Mouse (Mus musculus): Measurements from ENCODE around the gene Mrps18a.

Mrps18a gene

DNA sequence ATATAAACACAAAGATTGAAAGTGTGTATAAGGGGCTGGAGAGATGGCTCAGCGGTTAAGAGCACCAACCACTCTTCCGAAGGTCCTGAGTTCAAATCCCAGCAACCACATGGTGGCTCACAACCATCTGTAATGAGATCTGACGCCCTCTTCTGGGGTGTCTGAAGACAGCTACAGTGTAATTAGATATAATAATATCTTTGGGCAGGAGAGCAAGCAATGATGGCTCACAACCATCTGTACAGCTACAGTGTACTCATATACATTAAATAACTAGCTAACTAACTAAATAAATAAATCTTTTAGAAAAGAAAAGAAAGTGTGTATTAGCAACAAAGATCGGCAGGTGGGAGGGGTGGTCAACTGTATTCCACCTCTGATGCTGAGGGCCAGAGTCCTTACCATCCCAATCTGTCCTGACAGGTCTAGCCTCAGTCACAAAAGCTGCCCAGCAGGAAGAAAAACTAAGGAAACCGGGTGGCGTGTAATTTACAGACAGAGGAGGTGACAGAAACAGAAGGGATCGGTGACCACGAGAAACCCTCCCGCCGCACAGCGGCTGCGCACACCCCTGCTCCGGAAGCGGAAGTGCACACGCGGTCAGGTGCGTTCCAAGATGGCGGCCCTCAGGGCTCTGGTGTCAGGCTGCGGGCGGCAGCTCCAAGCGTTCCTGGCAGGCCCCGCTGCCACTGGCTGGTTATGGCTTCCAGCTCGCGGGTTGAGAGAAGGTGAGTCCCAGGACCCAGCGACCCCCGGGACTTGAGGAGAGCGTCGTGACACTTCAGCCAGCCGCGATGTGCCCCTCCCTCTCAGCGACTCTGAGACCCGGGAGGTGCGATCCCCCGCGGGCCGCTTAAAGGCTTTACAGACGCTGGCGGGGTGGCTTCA is at the start of gene Mrps18a:
TSS of gene Mrps18a (plus strand) at position 585 of the 888 bp plus-strand sequence.
- DNase-seq (ENCODE audit: low spot score in 2 of 2): peak; percentile 66 to 74

DNA sequence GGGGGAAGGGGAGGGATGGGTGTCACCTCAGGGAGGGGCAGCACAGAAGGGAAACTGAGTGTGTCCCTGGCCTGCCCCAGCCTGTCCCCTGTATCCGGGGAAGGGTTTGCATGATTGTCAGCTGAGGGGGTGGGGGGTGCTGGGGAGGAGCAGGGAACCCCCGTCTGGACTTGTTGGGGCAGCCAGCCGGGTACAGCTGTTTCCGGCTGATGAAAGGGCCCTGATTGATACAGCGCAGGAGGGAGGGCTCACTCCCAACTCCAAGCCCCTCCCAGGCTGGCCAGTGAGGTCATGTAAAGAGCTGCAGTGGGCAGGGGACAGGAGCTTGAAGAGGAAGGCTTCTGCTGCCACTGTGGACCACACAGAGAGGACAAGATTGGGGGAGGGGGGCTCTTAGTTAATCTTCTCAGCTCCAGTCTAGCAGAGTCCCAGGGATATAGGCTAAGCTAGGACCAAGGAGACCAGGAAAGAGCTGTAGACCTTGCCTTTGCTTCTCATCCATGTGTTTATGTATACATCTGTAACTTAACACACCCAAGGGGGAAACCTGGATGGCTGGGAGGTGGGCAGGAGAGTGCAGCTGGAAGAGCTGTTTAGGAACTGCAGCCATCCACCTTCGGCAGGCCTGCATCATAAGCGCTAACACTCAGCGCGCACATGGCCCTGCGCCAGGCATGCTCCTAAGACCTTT is 47.4 kb upstream of the Mrps18a start:
- DNase-seq (ENCODE audit: low spot score in 2 of 2): no peak

DNA sequence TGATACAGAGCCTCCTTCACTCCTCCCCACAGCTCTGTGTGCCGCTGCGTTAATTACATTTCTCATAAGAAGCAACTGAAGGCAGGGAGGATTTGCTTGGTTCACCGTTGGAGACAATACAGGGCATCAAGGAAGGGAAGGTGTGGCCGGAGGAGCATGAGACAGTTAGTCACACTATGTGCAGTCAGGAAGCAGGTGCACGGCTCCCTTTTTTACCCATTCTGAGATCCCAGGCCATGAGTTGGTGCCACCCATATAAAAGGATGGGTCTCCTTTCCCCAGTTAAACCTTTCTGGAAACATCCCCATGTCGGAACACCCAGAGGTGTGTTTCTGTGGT is 46.8 kb upstream of the Mrps18a start:
- no peak for DNase-seq (ENCODE audit: low spot score in 2 of 2)

DNA sequence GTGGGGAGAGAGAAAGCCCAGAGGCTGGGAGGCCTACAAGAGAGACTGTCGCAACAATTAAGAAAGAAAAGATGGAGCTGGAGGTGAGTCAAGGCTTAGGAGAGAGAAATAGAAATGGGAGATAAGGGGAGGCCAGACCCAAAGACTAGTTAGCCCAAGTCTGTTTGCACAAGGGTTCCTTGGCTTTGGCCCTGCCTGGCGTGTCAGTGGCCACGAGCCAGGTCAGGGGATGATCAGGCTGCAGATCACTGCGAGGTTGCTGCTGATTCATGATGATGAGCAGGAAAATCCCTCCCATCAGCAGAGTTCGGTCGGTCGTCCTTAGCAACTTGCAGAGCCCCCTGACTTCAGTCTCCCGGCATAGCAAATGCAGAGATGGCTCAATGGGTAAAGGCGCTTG is 40.7 kb upstream of the Mrps18a start:
- no peak for DNase-seq (ENCODE audit: low spot score in 2 of 2)

DNA sequence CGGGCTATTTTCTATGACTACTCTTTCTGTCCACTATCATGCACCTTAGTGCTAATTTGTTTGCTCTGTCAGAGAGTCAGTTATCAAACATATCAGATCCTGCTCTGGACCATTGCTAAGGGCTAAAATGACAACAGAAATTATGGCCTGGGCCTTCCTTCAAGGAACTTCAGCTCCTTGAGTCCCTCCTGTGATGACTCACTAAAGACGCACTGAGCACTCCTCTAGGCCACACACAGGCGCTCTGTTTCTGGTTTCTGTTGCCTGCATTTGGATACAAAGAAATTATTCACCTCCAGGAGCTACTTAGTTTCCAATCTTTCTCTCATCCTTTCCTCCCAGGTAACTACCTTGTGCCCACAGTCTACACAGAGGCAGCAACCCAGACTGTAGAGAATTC is 39.3 kb upstream of the Mrps18a start:
- no peak for DNase-seq (ENCODE audit: low spot score in 2 of 2)

DNA sequence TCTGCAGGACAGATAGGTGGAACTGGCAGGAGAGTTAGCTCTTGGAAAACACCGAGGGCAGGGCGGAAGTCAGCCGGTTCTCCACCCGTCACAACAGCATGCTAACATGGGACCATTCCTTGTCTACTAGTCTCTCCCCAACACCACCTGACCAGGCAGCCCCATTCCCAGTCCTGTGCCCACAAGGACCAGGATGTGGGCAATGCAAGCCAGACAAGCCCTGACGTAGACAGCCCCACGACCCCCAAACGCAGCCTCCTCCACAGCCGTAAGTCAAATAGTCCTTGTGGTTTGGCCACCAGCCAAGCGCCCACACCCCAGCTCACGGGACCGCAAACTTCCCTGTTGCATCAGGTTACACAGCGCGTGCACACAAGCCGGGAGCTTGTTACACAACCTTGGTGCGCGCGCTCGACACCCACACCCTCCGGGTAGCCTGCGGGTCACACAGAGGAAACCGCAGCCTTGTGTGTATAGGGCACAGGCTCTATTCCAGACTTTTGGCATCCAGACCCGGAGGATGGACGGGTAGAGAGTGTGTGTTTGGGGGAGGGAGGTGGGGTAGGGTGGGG is 37.0 kb upstream of the Mrps18a start:
- no peak for DNase-seq (ENCODE audit: low spot score in 2 of 2)

DNA sequence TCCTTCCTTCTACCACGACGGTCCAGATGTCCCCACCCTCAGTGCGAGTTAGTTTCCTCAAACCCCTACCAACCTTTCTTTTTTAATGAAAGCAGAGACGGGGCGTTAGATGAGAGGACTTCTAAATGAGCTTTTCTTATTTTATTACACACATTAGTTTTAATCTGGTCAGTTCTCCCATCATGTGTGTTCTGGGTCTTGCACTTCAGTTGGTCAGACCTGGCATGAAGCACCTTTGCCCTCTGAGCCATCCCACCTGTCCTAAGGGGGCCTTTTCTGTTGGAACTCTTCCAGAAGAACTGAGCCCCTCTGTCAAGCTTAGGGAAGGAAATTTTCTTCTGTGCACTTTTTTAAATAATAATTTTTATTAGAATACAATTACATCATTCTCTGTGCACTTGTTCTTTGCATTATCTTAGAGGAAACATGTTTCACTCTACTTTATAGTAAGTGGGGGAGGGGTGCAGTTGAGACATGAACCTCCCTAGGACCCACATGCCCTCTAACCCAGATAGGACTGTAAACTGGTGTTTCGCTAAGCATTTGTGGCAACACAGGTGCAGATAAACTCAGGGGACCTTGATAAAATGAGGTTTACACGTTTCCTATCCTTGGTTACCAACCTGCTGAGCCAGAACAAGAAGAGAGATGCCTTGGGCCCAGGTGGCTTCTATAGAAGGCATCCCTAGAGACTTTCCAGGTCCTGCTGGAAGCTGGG is 36.2 kb upstream of the Mrps18a start:
- DNase-seq (ENCODE audit: low spot score in 2 of 2): no peak

DNA sequence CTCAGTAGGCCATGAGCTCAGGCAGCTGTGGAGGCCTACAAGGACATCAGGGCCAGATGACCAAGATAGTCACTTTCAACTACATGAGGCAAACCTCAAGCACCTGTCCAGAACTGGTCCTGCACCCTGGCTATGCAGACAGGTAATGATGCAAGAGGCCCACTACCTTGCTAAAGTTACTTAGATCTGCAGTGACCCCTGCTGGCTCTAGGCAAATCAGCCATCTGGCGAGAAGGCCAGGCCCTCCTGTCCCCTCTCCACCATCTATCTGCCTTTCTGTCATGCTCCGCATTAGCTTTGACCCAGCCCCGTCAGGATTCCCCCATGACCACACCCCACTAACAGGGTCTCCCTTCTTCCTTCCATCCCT is 35.7 kb upstream of the Mrps18a start:
- no peak for DNase-seq (ENCODE audit: low spot score in 2 of 2)

DNA sequence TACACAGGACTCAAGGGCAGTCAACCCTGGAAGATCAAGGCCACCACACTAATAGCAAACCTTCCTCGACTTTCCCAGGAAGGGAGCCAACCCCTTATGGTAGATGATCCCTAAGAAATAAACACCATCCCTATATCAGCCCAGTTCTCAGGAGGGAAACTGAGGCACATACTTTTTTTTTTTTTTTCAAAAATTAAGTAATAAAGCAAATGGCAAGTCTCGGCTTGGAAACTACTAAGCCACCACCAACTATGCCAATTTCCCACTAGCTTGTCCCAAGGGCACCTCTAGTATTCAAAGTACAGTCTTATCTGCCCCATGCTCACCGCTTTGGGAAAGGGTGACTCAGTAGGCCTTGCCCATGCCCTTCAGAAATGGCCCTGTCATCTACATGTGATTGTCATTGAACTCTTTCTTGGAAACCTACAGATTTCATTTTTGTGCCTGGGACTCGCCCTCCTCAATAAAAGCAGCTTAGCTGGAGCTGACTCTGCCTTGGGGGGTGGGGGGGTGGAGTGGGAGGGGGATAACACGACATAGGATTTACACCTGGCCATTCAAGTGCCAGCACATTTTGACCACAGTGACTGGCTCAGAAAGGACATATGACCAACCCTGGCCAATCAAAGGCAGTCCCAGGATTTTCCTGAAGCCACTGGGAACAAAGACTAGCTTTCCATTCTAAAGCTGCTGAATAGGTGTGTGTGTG is 35.1 kb upstream of the Mrps18a start:
- DNase-seq (ENCODE audit: low spot score in 2 of 2): no peak

DNA sequence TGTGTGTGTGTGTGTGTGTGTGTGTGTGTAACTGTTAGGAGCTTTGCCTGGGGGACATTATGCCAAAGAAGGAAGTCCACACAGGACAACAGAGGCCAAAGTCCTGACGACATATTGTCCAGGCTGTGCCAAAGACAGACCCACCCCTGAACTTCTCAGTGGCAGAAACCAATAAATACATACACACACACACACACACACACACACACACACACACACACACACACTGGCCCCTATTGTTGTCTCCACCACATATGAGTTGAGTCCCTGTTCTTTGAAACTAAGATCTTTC is 34.6 kb upstream of the Mrps18a start:
- DNase-seq (ENCODE audit: low spot score in 2 of 2): no peak

DNA sequence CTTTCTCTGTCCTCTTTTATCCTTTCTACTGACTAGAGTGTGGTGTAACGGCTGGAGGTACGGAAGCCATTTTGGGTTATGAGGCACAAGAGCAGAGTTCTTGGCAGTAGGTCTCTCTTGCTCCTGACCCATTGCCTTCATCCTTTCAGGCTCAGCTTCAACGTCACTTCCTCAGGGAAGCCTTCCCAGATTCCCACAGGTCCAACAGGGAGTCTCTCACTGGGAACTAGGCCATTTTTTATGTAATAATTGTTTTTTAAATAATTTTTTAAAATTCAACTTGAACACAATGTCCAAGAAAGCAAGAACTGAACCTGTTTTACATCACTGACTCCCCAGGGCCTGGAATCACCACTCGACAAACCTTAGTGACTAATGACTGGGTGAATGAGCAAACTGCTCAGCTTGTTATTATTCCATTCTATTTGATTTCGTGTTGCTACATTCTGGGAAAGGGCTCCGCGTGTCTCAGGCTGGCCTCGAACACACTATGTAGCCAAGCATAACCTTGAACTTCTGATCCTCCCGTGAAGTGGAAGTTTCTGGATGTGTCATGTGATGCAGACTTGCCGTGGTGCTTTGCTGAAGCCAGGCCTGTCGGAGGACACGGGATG is 32.8 kb upstream of the Mrps18a start:
- no peak for DNase-seq (ENCODE audit: low spot score in 2 of 2)

DNA sequence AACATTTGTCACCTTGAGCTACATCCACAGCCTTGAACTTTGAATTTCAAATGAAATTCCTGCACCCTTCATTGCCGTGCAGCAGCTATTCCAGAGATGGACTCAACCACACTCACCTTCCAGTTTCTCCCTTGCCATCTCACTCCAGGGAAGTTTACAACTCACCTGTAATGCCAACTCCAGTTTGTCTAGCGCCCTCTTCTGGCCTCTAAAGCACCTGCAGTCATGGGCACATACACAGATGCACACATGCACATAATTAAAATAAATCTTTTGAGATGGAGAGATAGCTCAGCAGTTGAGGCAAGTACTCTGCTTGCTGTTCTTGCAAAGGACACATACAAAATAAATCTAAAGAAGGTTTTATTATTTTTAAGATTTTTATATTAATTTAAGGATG is 31.7 kb upstream of the Mrps18a start:
- DNase-seq (ENCODE audit: low spot score in 2 of 2): no peak

DNA sequence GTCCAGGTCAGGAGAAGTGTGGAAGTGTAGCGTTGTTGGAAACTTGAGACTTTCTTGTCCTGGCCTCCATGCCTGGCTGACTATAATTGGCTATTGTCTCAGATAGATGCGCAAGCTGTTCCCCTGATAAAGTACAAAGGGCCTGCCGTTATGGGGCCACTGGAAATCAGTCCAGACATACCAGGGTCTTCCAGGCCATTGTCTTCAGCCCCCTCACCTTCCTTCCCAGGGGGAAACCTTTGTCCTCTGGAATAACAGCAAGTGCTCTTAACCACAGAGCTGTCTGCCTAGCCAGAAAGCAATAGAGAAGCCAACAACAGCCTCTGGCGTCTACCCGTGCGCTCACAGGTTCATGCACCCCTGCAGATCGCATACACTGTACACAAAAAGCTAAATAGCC is 30.4 kb upstream of the Mrps18a start:
- no peak for DNase-seq (ENCODE audit: low spot score in 2 of 2)

DNA sequence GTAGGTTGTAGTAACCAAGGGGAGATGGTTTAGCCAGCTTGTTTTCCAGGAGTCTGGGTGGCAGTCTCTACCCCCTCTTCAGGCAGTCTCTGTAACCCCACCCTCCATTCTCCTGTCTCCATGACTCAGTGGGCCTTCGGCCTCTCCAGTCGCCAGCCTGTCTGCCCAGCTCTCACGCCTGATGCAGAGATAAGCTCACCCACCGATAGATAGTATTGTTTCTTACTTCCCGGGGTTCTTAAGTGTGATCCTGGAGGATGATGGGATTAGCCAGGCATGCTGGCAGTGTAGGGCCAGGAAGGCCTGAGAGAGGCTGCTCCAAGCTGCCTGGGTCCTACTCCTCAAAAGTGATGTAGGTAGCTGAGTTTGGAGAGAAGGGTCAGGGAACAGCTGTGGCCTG is 29.7 kb upstream of the Mrps18a start:
- DNase-seq (ENCODE audit: low spot score in 2 of 2): no peak

DNA sequence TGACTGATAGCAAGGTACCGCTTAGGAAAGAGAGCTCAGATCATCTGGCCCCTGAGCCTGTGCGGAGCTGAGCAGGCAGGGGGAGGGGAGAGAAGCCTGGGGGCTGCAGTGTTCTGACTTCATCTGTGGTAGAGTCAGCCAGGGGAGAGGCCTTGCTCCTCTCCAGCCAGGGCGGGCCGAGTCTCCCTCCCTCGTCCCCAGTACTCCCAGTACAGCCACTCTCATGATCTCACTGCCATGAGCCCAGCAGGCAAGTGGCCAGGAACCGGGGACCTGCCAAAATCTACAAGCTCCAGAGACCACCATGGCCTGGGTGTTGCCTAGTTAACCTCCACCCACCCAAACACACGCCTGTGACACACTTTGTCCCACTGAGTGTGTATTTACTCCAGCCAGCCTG is 29.1 kb upstream of the Mrps18a start:
- no peak for DNase-seq (ENCODE audit: low spot score in 2 of 2)

DNA sequence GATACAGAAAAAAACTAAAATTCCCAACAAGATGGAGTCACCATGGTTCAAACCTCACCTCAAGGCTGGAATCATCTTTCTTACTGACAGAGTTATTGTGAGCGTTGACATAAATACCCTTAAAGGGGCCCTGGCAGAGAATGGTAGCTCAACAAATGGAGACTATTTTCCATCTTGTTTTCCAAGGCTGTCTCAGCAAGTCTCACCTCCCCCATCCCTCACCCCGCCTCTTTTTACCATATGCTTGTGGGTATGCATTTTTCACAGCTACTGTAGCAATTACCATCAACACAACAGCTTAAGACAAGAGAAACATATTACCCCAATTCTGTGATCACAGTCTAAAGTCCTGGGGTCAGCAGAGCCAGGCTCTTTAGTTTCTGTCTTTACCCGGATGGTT is 27.4 kb upstream of the Mrps18a start:
- DNase-seq (ENCODE audit: low spot score in 2 of 2): no peak

DNA sequence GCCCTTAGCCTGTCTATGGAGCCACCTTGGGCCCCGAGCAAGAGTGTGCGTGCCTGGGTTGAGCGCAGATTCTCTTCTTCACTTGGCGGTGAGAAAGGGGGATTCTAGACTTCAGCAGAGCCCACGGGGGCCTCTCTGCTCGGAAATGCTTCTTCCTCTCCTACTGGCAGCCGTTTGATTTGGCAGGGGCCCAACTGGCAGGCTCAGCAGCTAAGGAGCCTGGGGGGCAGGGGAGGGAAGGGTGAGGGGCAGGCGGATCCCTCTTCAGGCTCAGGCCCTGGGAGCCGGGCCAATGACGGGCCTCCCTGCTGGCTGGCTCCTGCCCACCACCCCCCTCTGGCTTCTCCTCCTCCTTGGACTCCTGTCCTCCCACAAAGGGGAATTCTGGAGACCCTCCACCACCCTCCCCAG is 26.7 kb upstream of the Mrps18a start:
- DNase-seq (ENCODE audit: low spot score in 2 of 2): peak; percentile 51 to 59

DNA sequence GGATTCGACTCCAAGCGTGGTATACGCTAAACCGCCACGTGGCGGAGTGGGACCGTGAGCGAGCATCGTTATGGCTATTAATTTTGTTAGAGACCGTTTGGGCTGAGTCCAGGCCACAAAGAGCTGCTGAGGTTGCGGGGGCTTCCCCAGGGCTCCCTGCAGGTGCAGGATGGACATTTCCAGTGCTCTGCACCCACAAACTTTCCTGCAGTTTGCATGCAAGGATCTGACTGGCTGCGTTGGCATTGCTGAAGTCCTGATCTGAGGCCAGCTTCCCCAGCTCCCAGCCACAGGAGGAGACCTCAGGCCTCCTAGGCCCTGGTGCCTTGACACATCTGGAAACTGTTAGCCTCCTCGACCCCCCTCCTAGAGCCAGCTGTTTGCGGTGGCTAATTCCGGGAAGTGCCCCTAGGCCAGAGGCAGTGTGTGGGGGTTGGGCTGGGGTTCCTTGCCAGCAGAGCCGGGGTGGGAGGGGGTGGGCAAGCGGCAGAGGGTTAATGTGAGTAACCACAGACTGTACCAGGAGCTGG is 24.4 kb upstream of the Mrps18a start:
- no peak for DNase-seq (ENCODE audit: low spot score in 2 of 2)

DNA sequence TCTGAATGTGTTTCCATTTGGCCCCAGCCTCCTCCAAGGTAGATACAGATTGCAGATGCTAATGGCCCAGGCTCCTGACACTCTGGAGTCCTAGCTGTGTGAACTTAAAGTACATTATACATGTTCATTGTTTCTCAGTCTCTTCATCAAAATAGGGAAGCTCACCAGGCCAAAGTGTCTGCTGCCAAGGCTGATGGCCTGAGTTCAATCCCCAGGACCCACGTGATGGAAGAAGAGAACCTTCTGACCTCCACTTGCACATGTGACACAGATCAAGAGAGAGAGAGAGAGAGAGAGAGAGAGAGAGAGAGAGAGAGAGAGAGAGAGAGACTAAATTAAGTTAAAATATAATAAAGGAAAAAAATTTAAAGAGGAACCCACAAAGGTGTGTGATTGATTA is 19.4 kb upstream of the Mrps18a start:
- no peak for DNase-seq (ENCODE audit: low spot score in 2 of 2)

DNA sequence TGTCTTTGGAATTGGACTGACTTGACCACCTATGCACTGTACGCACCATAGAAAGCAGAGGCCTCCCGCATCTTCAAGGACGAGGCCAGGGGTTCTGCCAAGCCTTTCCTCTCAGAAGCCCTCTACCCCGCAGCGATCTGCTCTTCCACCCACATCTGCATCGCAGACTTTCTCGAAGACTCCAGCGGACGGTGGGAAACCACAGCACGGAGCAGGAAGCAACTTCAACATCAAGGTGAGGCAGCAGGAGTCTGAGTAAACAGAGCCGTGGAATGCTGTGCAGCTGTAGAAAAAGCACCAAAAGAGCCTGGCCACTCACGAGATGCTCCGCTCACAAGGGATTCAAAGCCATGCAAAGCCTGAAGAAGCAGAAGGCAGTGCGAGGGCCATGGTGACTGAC is 18.9 kb upstream of the Mrps18a start:
- DNase-seq (ENCODE audit: low spot score in 2 of 2): no peak

DNA sequence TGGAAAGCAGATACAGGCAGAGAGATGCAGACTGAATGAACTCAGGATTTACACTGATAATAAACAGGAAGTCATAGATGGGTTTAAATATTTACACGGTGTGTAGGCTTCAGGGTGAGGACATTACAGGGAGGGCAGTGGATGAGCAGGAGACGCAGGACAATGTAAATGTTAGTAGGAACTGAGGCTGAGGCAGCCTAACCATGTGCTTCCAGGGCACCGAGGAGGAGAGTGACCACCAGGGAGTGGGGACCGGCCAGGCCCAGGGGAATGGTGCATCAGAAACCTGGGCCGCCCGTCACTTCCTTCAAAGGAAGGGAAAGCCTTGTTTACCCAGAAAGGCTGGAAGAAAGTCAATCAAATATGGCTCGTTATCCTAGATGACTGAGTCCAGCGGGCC is 12.3 kb upstream of the Mrps18a start:
- DNase-seq (ENCODE audit: low spot score in 2 of 2): no peak
